Mouse (Mus musculus) stomach, embryonic 16.5 days (tissue): Measurements from ENCODE around the gene Sox8. TPM values are rescaled to one million over a fixed set of nuclear protein-coding genes. Genes with fewer than 3 reads are reported as not detected.

ENCODE experiments used
- ATAC-seq: fragments of 200-750 bp; cut with Nextera tagmentation; 2 replicates; pipeline ENCODE4 v1.8.0; 2017; ENCODE audit warnings: moderate number of reproducible peaks, moderate TSS enrichment; ENCODE audit not compliant: insufficient read depth, low FRiP score
- H3K27ac ChIP-seq: fragments of 300-500 bp; sonication (generic); 2 replicates; pipeline ENCODE4 v1.5.1; 2014; ENCODE audit warnings: low read length
- H3K27me3 ChIP-seq: fragments of 300-500 bp; sonication (generic); 2 replicates; pipeline ENCODE4 v1.6.1; 2014; ENCODE audit warnings: low read length, control low read depth, mixed read lengths; ENCODE audit not compliant: control insufficient read depth, insufficient read depth
- H3K36me3 ChIP-seq: fragments of 300-500 bp; sonication (generic); 2 replicates; pipeline ENCODE4 v1.6.1; 2014; ENCODE audit warnings: low read length; ENCODE audit not compliant: control insufficient read depth, insufficient read depth
- H3K4me1 ChIP-seq: fragments of 300-500 bp; sonication (generic); 2 replicates; pipeline ENCODE4 v1.6.1; 2014; ENCODE audit warnings: low read length, control low read depth, mixed read lengths; ENCODE audit not compliant: control insufficient read depth, insufficient read depth
- H3K4me2 ChIP-seq: fragments of 300-500 bp; sonication (generic); 2 replicates; pipeline ENCODE4 v1.6.1; 2014; ENCODE audit warnings: low read depth, low read length, mixed read lengths
- H3K4me3 ChIP-seq: fragments of 300-500 bp; sonication (generic); replicated peaks from 2 replicates; pipeline ENCODE4 v1.5.1; 2014; ENCODE audit warnings: mild to moderate bottlenecking, low read length
- H3K9ac ChIP-seq: fragments of 300-500 bp; sonication (generic); 2 replicates; pipeline ENCODE4 v1.6.1; 2014; ENCODE audit warnings: low read length
- H3K9me3 ChIP-seq: fragments of 300-500 bp; sonication (generic); replicated peaks from 2 replicates; pipeline ENCODE4 v1.6.1; 2016; ENCODE audit warnings: low read length, control low read depth; ENCODE audit not compliant: control insufficient read depth
- WGBS: fragments of 180-500 bp; shearing (Covaris S2); extraction: QIAGEN DNeasy Blood & Tissue Kit; methylation state at CpG from one replicate; pipeline ENCODE4 v1.1.7; 2014; 5-methylcytosine and 5-hydroxymethylcytosine counted together
- polyA plus RNA-seq: library from polyadenylated mRNA; unstranded; fragments of >200 nt; fragmentation: Nextera tagmentation; extraction: Ambion mirVana; gene quantifications from 2 replicates; pipeline ENCODE4 v1.2.1, GENCODE M21; 2015

The Sox8 gene
- polyA plus RNA-seq, 1 experiment from 2014 or later: 3.3 TPM

- Histone ChIP-seq H3K4me1 (peaks cover 8% of the 10 kb centered on the region), H3K27ac (peak overlapping the region; percentile 27; the same call in 1 of the 2 replicates), H3K9ac (no peak overlapping the region; the same call in 1 of the 2 replicates), H3K9me3 (no peaks in the 10 kb centered on the region), H3K27me3 (peaks cover 17% of the 10 kb centered on the region), H3K4me2 (no peak overlapping the region), H3K36me3 (no peaks in the 10 kb centered on the region), H3K4me3 (no peak overlapping the region)
- peak; percentile 57; the same call in 1 of the 2 replicates for ATAC-seq
- 27% methylated on average over 6 of the region's 6 CpGs for WGBS
These were observed 5.2 kb downstream of the Sox8 start for GRCm38 (mm10) chr17:25565244-25565643.

GRCm38 (mm10) chr17:25564481-25564880, 6.0 kb downstream of the Sox8 start:
- Histone ChIP-seq H3K27ac (no peak overlapping the region), H3K4me1 (peaks cover 4% of the 10 kb centered on the region; the same call in 1 of the 2 replicates), H3K9me3 (no peaks in the 10 kb centered on the region), H3K4me3 (no peak overlapping the region), H3K27me3 (peaks cover 9% of the 10 kb centered on the region), H3K4me2 (no peak overlapping the region), H3K36me3 (no peaks in the 10 kb centered on the region), H3K9ac (no peak overlapping the region)
- 73% methylated on average over 5 of the region's 5 CpGs for WGBS
- ATAC-seq: no peak

- WGBS: 80% methylated on average over 16 of the region's 16 CpGs
- ATAC-seq: no peak
- Histone ChIP-seq H3K36me3 (no peaks in the 10 kb centered on the region), H3K4me2 (no peak overlapping the region), H3K4me1 (peaks cover 7% of the 10 kb centered on the region; the same call in 1 of the 2 replicates), H3K27me3 (no peaks in the 10 kb centered on the region; the same call in 1 of the 2 replicates), H3K9me3 (no peaks in the 10 kb centered on the region), H3K27ac (no peak overlapping the region), H3K9ac (no peak overlapping the region), H3K4me3 (no peak overlapping the region)
These were observed 9.1 kb downstream of the Sox8 start for GRCm38 (mm10) chr17:25561223-25562028.

GRCm38 (mm10) chr17:25560554-25561222, 9.8 kb downstream of the Sox8 start:
- peaks cover 2% of the 10 kb centered on the region; the same call in 1 of the 2 replicates for H3K27me3 ChIP-seq
- no peak overlapping the region for H3K9ac ChIP-seq
- no peak for ATAC-seq
- 53% methylated on average over 5 of the region's 5 CpGs for WGBS
- H3K9me3 ChIP-seq: no peaks in the 10 kb centered on the region
- no peak overlapping the region for H3K4me3 ChIP-seq
- H3K4me1 ChIP-seq: peaks cover 14% of the 10 kb centered on the region
- no peaks in the 10 kb centered on the region for H3K36me3 ChIP-seq
- no peak overlapping the region for H3K27ac ChIP-seq
- H3K4me2 ChIP-seq: no peak overlapping the region

GRCm38 (mm10) chr17:25559634-25560033, 10.9 kb downstream of the Sox8 start:
- peaks cover 3% of the 10 kb centered on the region; the same call in 1 of the 2 replicates for H3K27me3 ChIP-seq
- no peaks in the 10 kb centered on the region for H3K36me3 ChIP-seq
- H3K4me1 ChIP-seq: peaks cover 18% of the 10 kb centered on the region
- H3K9me3 ChIP-seq: no peaks in the 10 kb centered on the region
- H3K4me2 ChIP-seq: no peak overlapping the region
- H3K27ac ChIP-seq: no peak overlapping the region
- no peak for ATAC-seq
- 47% methylated on average over 4 of the region's 4 CpGs for WGBS
- no peak overlapping the region for H3K9ac ChIP-seq
- no peak overlapping the region for H3K4me3 ChIP-seq

- peak overlapping the region; percentile 27 for H3K4me3 ChIP-seq
- WGBS: 12% methylated on average over 21 of the region's 21 CpGs
- peak overlapping the region; percentile 48 for H3K4me2 ChIP-seq
- no peak for ATAC-seq
- no peaks in the 10 kb centered on the region for H3K9me3 ChIP-seq
- peaks cover 3% of the 10 kb centered on the region; the same call in 1 of the 2 replicates for H3K27me3 ChIP-seq
- peak overlapping the region; percentile 60 for H3K9ac ChIP-seq
- H3K4me1 ChIP-seq: peaks cover 18% of the 10 kb centered on the region
- no peak overlapping the region for H3K27ac ChIP-seq
- H3K36me3 ChIP-seq: no peaks in the 10 kb centered on the region
These were observed 13.7 kb downstream of the Sox8 start for GRCm38 (mm10) chr17:25556630-25557354.

GRCm38 (mm10) chr17:25555666-25556629, 14.5 kb downstream of the Sox8 start:
- 9% methylated on average over 29 of the region's 29 CpGs for WGBS
- Histone ChIP-seq H3K4me2 (peak overlapping the region; percentile 48), H3K4me1 (peaks cover 18% of the 10 kb centered on the region), H3K27me3 (peaks cover 3% of the 10 kb centered on the region; the same call in 1 of the 2 replicates), H3K36me3 (no peaks in the 10 kb centered on the region), H3K9ac (peak overlapping the region; percentile 60), H3K9me3 (no peaks in the 10 kb centered on the region), H3K27ac (no peak overlapping the region), H3K4me3 (peak overlapping the region; percentile 27)
- no peak for ATAC-seq

- H3K9me3 ChIP-seq: no peaks in the 10 kb centered on the region
- no peak for ATAC-seq
- WGBS: 54% methylated on average over 3 of the region's 3 CpGs
These were observed 15.3 kb downstream of the Sox8 start for GRCm38 (mm10) chr17:25555159-25555558.

More at GRCm38 (mm10) chr17:25555159-25555558, 15.3 kb downstream of the Sox8 start:
- Histone ChIP-seq H3K4me1 (peaks cover 18% of the 10 kb centered on the region), H3K36me3 (no peaks in the 10 kb centered on the region), H3K27me3 (peaks cover 3% of the 10 kb centered on the region; the same call in 1 of the 2 replicates), H3K4me3 (no peak overlapping the region), H3K9ac (no peak overlapping the region), H3K4me2 (no peak overlapping the region), H3K27ac (no peak overlapping the region)
